Mouse (Mus musculus) olfactory bulb, adult 2 months (tissue): ENCODE results near the gene Camta2.

Experiments
- CTCF ChIP-seq: fragments of 200-500 bp; IDR thresholded peaks from 2 replicates; pipeline ENCODE4 v1.5.1; 2012; ENCODE audit warnings: low read depth, mild to moderate bottlenecking, low read length, moderate library complexity; ENCODE audit not compliant: insufficient read depth
- POLR2A ChIP-seq: fragments of 200-500 bp; IDR thresholded peaks from 2 replicates; pipeline ENCODE4 v1.6.1; 2012; ENCODE audit warnings: mild to moderate bottlenecking, low read depth, low read length, moderate library complexity; ENCODE audit not compliant: insufficient read depth

- TF ChIP-seq CTCF (no peak), POLR2A (peak; percentile 69)
Measured at GRCm38 (mm10) chr11:70699722-70700556, 12.0 kb upstream of the Camta2 start, which contains the start of the genes Inca1 and Kif1c.
